Mouse (Mus musculus): ENCODE results near the gene Slc5a12. TPM values are rescaled to one million over a fixed set of nuclear protein-coding genes. Genes with fewer than 3 reads are reported as not detected.

Gene Slc5a12
- not detected for total RNA-seq (2021)
- long read RNA-seq, result 0 reads

DNA sequence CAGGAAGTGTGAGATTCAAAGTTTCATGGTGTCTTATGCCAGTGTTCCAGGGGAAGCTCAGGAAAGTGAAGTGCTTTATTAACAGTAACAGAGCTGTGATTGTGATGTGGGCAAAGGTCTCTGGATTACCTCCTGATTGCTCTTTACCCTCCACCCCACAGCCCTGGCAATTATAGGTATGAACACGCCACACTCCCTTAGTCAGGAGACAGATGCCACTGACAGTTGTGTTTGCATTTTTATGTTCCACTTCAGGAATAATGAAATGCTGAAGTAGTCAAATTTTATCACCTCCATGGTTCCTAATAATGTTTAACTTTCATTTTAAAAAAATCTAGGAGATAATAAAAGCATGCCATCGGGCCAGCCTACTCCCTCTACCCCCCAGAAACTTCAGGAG is at the start of gene Slc5a12:
TSS of gene Slc5a12 (plus strand) at position 367 of the 400 bp plus-strand sequence.
- no peak for DNase-seq (ENCODE audit: low spot score in 2 of 2)

DNA sequence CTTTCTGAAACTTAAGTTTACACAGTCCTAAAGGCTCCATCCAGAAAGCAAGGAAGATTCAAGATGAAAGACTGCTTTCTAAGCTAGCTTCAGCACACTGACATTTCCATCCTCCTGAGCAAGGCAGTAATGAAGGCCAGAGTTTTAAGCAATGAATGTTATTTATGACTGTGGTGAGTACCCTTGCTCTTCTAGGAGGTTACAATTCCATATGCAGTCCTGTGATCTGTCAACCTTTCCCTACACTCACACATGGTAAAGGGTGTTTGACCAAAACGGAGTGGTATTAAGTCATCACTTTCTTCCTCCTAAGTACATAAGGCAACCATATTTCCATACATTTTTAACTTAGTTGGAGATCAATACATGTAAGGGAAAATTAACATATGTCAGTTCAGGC is 41.0 kb upstream of the Slc5a12 start:
- no peak for DNase-seq (ENCODE audit: low spot score in 2 of 2)

GRCm38 (mm10) chr2:110562621-110563020 is 34.5 kb upstream of the Slc5a12 start:
- DNase-seq (ENCODE audit: low spot score in 2 of 2), result no peak

DNA sequence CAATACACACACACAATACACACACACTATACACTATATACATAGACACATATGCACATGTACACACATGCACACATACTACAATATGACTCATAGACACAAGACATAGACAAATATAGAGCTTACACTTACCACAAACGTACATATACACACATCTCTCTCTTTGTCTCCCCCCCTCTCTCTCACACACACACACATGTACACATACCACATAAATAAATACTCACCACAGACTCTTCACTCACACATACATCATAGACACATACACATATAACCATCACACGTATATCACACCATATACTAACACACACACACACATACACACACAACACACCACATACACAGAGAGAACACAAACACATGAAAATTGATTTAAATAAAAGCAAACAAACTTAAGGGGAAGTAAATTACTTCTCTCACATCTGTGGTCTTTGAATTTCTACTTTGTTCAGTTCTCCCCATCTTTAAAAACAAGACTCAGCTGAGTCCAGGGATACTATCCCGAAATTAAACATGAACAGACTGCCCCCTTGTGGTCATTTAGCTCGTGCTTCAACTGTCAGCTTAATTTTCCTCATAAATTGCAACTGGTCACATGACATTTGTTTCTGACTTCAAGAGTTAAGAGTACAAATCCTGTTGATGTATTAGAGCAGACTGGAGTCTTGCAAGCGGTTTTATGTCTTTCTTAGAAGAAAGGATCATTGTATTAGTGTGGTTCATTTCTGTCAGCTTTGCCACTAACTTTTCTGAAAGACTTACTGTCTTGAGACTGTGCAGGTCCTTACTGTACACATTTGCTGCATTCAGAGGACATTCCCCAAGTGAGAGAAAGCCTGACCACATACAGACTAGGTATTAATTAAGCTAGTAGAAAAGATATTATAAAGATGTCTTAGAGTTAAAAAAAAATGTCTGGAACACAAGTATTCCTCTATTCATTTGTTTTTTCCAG is 32.1 kb upstream of the Slc5a12 start:
- peak; percentile 73 to 74 for DNase-seq (ENCODE audit: low spot score in 2 of 2)

DNA sequence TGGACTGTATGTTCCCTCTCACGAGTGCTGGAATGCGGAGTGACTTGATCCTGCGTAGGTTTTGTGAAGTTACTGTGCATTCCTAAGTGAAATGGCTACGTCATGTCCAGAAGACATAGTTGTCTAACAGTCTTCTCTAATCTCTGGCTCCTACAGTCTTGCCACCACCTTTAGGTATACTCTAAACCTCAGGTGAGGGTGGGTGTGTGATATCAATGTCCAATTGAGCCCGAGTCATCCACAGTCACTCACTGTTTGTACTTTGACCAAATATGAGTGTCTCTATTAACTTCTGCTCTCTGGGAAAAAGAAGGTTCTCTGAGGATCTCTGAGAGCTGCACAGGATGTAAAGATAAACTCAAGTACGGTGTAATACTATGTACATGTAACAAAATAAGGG is 10.4 kb upstream of the Slc5a12 start:
- DNase-seq (ENCODE audit: low spot score in 2 of 2), result no peak

- DNase-seq (ENCODE audit: low spot score in 2 of 2), result no peak
These were observed 7.1 kb upstream of the Slc5a12 start for GRCm38 (mm10) chr2:110590007-110590406.

GRCm38 (mm10) chr2:110592276-110592675 is 4.8 kb upstream of the Slc5a12 start:
- DNase-seq (ENCODE audit: low spot score in 2 of 2), result no peak

DNA sequence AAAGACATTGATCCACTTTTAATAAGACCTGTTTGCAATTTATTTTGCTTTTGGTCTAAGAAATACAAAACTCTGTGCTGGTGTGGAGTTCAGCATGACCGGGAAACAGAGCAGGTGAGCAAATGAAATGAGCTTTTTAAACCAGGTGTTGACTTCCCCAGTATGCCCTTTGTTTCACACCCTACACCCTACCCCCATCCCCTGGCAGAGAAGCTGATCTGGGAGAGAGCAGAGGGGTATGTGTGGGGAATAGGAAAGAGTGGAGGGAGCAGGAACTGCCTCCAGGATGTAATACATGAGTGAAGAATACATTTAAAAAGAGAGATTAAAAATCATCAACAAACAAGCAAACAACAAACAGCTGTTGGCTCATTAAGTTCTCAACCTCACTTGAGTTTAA is 47.3 kb downstream of the Slc5a12 start:
- DNase-seq (ENCODE audit: low spot score in 2 of 2), result no peak

- no peak for DNase-seq (ENCODE audit: low spot score in 2 of 2)
These were observed 47.7 kb downstream of the Slc5a12 start for GRCm38 (mm10) chr2:110644846-110645245.

- no peak for DNase-seq (ENCODE audit: low spot score in 2 of 2)
These were observed 66.2 kb downstream of the Slc5a12 start for GRCm38 (mm10) chr2:110663329-110663728.

DNA sequence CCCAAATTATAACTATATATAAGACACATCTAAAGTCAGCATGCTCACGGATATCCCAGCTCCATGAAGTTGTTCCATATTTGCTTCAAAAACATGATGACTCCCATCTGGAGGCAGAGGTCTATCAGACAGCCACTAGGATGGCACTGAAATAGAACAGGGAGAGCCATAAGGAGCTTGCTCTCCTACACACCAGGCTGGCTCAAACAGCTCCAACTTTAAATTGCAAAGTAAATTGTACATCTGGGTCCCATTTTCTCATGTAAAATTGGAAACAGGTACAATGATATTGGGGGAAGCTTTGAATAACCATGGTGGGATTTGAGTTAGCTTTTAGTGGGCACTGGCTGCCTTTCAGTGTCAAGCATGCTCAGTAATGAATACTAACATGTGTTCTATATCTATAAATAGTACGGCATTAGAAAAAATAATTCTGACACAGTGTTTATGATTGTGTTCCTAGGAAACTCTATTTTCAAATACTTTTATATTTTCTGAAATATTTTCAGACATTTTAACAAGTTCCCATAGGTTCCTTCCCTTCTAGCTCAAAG is 74.0 kb downstream of the Slc5a12 start:
- no peak for DNase-seq (ENCODE audit: low spot score in 2 of 2)

Other genes with a start within 250 kb of the Slc5a12 start
- 1 to 10 TPM; 2.9 to 4.0 TPM for gene Fibin, start 234.1 kb upstream of the Slc5a12 start, total RNA-seq (2021)
- gene Muc15, start 124.0 kb downstream of the Slc5a12 start, total RNA-seq (2021), result under 1 TPM in 1 of 2 experiments, not detected in 1; 0.14 TPM